Mouse (Mus musculus) layer of hippocampus, adult 9-11 months (tissue): ENCODE data around the gene Rnaset2b.
"Not testable (repeated sequence)": the region's sequence is repeated elsewhere in the genome, so short reads cannot be mapped to it uniquely, and the experiment has no call there.

Experiments
- DNase-seq: peaks from one replicate; pipeline ENCODE4 v3.0.0; 2022

Gene Rnaset2b

DNA sequence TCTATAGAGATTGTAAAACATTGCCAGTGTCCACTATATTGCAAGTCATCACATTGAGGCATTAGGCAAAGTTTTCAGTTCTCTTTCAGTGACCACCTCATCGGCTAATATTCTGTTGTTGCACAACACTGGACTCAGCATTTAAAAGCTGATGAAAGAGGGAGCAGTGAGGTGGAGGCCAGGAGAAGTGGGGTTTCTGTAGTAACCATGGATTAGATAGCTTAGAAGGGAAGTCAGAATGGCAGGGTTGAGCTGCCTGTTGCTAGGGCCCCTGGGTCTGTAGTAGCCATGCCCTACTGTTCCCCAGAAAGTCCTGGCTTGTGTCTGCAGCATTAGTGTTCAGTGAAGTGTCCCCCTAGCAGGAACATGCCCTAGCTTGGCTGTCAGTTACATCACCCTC lies 15.7 kb downstream of the Rnaset2b start:
- not testable (repeated sequence) for DNase-seq

DNA sequence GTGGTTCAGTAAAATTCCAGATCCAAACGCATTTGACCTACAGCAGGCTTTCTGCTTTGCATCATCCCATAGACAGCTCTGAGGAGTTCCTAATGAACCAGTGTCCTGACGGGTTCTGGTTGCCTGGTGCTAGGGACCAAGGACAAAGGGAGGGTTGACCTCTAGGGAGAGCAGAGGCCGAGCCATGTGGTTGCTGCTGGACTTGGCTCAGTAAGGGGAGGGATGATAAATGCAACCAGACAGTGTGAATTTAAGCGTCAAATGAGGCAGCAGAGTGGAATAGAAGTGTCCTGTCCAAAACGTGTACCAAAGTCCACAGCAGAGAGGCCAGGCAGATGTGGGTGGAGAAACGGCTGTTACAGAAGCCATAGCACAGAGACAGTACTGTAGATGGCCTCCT lies 25.1 kb downstream of the Rnaset2b start:
- DNase-seq, result not testable (repeated sequence)

DNA sequence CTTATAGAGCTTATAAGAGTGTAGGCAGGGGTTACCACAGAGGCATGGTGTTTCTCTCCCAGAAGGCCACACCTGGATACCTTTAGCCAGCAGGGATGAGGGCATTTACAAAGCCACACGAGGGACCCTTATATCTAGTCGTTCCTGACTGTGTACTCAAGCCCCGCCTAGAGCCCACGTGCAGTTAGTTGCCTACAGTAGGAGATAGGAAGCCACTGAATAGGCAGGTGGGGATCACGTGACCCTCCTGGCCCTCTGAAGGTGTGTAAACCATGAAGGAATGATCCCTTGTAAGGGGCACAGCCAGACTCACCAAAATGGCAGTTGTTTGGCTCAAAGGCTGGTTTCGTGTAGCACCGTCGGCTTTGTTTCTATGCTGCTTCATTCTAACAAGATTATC lies 26.4 kb downstream of the Rnaset2b start:
- not testable (repeated sequence) for DNase-seq

GRCm38 (mm10) chr17:6997778-6998490 lies 27.5 kb downstream of the Rnaset2b start:
- not testable (repeated sequence) for DNase-seq

- DNase-seq, result not testable (repeated sequence)
Observed at GRCm38 (mm10) chr17:7001790-7002585, 31.6 kb downstream of the Rnaset2b start.

DNA sequence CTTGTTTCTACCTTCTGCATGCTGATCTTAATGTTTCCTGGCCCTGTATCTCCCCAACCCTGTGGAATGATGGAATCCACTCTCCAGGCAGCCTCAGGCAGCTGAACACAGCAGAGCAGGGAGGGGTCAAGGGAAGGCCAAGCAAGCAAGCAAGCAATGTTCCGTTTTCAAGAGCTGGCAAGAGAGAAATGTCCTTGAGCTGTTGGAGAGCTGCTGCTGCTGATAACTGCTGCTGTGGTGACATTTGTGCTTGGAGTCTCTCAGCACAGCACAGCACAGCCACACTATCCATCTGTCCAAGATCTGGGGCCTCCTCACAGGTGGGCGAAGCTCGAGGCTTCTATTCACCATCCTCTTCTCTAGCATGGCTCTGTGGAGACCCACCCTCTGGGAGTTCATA lies 33.0 kb downstream of the Rnaset2b start:
- not testable (repeated sequence) for DNase-seq

DNA sequence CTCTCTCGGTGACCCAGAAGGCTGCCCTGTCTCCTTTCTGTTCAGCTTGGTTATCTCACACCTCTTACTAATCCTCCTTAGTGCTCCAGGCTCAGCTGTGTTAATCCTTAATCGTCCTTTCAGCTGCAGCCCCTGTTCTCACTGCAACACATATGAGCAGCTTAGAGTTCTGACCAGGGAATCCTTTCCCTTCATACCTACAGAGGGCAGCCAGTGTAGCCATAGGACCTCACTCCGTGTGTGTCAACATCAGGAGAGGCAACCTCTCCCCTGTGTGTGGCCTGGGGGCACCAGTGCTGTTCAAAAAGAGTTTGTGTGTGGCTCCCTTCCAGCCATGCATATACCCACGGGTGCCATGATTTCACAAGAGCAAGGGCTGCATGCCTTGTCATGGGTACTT lies 35.2 kb downstream of the Rnaset2b start:
- DNase-seq, result not testable (repeated sequence)

GRCm38 (mm10) chr17:7008885-7009284 lies 38.5 kb downstream of the Rnaset2b start:
- not testable (repeated sequence) for DNase-seq

DNA sequence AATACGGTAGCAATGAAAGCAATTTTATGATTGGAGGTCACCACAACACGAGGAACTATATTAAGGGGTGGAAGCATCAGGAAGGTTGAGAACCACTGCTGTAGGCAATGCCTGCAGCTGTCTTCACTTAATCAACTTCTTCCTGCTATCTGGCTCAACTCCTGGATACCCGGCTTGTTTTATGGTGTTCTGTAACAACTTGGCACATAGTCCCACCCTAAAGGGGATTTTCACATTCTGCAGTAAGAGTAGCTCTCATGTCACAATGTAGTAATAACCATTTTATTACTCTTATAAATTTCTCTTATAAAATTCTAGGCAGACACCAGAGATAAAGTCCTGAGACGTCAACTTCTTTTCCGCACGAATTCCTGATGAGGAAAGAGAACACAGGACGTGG lies 39.0 kb downstream of the Rnaset2b start:
- DNase-seq, result not testable (repeated sequence)

DNA sequence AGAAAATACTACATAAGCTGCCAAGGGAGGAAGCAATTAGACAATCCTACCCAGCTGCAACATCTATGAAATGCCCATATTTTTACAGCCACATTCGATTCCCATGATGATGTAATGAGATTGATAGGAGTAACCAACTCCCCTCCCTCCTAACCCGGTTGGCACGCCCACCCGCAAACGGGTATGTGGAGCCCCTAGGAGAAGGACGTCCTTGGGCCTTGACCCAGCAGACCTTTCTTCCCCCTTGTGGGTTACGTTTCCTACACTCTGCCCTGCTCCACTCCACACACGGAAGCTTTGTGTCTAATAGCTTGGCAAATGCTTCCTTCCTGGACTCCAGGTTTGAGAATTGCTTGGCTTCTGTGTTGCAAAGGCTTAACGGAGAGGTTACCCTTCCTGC lies 39.5 kb downstream of the Rnaset2b start:
- not testable (repeated sequence) for DNase-seq

GRCm38 (mm10) chr17:7014190-7014589 lies 43.8 kb downstream of the Rnaset2b start:
- not testable (repeated sequence) for DNase-seq

DNA sequence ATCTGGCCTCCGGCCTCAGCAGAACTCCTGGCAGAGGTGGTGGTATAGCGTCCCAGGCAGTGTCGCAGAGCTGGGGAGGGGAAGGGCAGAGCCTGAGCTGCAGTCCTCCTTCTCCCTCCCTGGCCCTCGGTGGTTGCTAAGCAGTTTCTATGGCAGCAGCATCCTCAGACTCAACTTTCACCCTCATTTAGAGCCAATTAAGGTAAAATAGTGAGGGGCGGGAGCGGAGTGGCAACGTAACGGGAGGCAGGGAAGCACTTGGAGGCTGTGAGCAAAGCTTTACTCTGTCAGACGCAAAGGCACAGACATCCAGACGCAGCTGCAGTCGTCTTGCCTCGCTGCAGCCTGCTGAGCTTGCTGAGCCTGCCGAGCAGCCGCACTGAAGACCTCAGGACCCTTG lies 54.8 kb downstream of the Rnaset2b start, which contains the start of gene Gm1604a:
TSS of gene Gm1604a (plus strand) at position 312 of the 400 bp plus-strand sequence.
- peak; percentile 32 for DNase-seq

DNA sequence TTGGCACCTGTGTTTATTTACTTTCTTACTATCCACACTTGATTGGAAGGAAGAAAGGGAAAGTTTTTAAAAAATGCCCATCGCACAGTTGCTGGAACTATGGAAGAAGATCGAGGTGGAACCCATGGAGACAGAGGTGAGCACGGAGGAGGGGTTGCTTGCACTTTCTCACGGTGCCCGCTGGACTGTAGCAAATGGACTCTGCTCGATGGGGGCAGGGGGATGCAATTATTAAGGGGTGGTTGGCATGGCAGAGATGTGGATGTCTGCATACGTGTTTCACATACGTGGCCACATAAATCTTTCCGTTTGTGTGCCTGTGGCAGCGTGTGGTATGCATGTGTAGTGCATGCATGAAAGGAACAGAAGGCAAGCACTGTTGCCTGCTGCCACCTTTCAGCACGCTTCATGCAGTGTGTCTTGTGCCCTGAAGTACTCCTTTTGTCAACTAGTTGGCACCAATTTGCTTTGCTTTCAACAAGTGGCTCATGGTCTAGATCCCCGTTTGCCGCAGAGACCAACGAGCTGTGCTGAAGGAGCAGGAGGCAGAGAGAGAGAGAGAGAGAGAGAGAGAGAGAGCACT lies 55.4 kb downstream of the Rnaset2b start:
- DNase-seq, result not testable (repeated sequence)

DNA sequence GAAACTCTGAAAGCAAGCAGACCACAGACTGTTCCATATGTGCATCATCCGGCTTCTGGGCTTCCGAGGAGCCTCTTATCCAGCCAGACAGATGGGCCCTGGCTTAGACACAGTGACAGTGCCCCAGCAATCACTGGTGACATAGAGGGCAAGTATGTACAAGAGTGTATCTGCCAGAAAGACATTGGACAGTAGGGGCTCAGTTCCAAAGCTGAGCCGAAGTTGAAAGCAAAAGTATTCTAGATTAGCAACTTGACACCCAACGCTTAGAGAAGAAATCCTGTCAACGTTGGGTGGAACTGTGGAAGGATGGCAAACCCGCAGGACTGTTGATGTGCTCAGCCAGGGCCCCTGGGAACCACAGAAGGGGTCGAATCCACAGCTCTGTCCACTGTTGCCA lies 59.8 kb downstream of the Rnaset2b start:
- not testable (repeated sequence) for DNase-seq

DNA sequence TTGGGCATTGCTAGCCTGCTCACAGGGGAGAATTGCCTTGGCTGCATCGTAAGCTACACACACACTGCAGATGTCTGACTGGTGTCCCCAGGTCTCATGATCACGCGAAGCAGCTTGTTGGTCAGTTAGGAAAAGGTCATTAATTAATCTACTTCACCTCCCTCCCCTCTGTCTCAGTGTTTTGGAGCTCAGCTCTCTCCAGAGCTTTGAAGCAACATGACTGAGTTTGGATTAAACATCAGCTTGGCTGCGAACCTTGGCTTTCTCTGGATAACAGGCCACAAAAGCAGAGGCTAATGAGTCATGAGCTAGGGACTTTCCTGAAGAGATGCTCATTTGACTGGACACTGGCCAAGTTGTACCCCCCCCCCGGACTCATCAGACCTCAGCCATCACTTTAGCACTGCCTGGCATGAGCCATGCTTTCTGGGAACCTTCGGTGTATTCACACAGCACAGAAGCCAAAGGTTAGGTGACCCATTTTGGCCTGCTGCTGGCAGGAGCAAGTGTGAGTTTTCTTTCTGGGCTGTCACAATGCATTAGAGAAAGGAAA lies 60.3 kb downstream of the Rnaset2b start:
- DNase-seq, result not testable (repeated sequence)

DNA sequence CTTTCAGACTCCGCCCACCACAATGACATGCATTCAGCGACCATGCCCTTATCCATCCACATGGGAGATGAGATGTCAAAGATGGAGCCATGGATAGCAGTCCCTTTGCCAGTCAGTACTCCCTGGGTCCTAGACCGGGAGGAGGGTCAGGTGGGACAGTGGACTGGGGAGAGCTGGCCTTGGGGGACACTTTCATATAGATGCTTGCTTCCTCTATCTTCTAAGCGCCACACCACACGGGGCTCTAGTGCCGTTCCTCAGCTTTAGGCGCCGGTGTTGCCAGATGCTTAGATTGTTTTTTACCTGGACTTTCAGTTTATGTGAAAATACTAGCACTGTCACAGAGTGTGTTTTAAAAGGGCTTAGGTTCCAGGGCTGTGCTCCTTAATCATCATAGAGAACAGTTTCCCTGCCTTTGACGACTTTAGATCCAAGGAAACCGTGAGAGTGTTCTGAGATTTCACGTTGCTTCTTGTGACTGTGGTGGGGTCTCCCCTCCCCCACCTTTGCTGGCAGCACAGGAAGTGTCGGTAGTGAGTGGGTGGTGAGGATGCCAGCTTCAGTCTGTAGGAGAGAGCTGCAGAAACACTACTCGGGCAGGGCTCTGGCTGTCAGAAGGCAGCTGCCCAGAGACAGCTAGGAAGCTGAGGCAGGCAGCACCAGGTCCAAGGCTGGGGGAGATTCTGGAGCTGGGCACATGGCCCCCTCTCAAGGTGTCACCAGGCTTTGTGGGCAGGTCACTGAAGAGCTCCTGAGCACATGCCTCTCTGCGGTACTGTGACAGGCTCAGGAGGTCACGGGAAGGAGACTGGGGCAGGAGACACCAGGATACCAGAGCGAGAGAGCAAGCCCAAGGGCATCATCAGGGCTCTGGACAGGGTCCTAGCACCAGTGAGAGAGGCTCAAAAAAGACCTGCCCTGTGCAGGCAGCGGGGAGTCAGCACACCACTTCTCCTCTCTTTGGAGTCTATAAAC lies 63.0 kb downstream of the Rnaset2b start:
- not testable (repeated sequence) for DNase-seq
